Mouse (Mus musculus): Measurements from ENCODE around the gene Enox1. TPM values are rescaled to one million over a fixed set of nuclear protein-coding genes. Genes with fewer than 3 reads are reported as not detected.

Gene Enox1
- polyA plus RNA-seq, 1 experiment from 2014 or later = 2.5 TPM

DNA sequence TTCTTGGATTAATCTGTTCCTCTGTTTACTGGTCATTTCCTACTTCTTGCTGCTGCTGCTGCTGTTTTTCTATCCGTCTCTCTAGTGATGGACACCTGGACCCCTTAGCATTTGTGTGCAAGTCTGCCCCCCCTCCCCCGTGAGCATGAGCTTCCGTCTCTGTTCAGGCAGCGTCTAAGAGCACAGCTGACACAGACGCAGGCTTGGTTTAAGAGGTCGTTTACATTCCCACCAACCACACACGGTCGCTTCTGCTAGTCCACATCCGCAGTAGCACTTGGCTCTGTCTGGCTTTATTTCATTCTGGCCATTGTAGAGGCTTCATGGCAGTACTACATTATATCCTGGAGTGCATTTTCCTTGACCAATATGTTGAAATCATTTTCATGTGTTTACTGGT is 301.7 kb downstream of the Enox1 start:
- H3K4me3 ChIP-seq = no peak overlapping the region
- H3K27me3 ChIP-seq (replicated peaks) = no peaks in the 10 kb centered on the region
- no peaks in the 10 kb centered on the region for H3K36me3 ChIP-seq
- WGBS = 22% methylated on average over 9 of the region's 9 CpGs
- H3K9me3 ChIP-seq = no peaks in the 10 kb centered on the region
- H3K4me2 ChIP-seq = peak overlapping the region; percentile 37; the same call in 1 of the 2 replicates
- peaks cover 25% of the 10 kb centered on the region for H3K4me1 ChIP-seq
- H3K9ac ChIP-seq = 0 out of 2 replicates have a peak overlapping the region, but pooled peaks have one; percentile 29
- no peak overlapping the region for H3K27ac ChIP-seq (replicated peaks)
- no peak for ATAC-seq (ENCODE audit: extremely low read depth, insufficient number of reproducible peaks, low FRiP score, low TSS enrichment)

DNA sequence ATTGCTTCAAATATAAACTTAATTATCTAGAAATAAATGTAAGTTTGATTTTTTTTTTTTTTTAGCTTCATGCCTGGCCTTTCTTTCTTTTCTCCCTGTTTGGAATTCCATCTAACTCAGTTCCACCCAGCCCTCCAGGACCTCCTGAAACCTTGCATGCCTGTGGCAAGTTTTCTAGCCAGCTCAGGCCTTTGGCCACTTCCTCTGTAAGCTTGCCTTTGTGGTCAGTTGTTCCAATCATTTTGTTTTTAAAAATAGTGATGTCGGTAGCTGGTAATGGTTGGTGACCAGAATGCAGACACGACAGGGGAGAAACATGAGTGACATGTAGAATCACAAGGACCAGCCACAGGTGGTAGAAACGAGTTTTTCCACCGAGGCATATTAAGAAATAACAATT is 307.4 kb downstream of the Enox1 start:
- no peaks in the 10 kb centered on the region for H3K27me3 ChIP-seq (replicated peaks)
- H3K9me3 ChIP-seq = no peaks in the 10 kb centered on the region
- H3K4me2 ChIP-seq = no peak overlapping the region
- no peaks in the 10 kb centered on the region for H3K36me3 ChIP-seq
- no peak overlapping the region for H3K27ac ChIP-seq (replicated peaks)
- 76% methylated on average over 4 of the region's 4 CpGs for WGBS
- no peak overlapping the region for H3K4me3 ChIP-seq
- H3K4me1 ChIP-seq = peaks cover 20% of the 10 kb centered on the region
- ATAC-seq (ENCODE audit: extremely low read depth, insufficient number of reproducible peaks, low FRiP score, low TSS enrichment) = no peak
- H3K9ac ChIP-seq = no peak overlapping the region

DNA sequence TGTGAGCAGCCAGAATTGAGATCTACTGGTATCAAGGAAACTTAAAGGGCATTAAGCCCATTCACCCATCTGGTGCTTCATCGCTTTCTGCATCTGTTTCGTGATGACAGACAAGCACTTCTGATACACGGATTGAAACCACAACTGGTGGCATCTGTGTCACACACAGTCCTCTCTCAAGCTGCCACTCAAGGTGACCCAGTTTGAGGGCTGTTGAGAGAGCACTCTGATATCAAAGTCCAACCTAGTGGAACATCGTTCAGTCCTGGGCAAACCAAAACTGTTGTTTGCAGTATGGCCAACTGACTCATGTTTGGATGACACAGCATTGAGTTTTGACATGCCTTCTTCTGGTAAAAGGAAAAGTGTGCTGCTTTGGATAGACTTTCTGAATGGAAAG is 308.2 kb downstream of the Enox1 start:
- WGBS = 37% methylated on average over 4 of the region's 4 CpGs
- H3K4me1 ChIP-seq = peaks cover 20% of the 10 kb centered on the region
- no peaks in the 10 kb centered on the region for H3K27me3 ChIP-seq (replicated peaks)
- no peak overlapping the region for H3K9ac ChIP-seq
- peak overlapping the region; percentile 23; the same call in 1 of the 2 replicates for H3K4me2 ChIP-seq
- peak overlapping the region; percentile 55 for H3K27ac ChIP-seq (replicated peaks)
- no peaks in the 10 kb centered on the region for H3K36me3 ChIP-seq
- ATAC-seq (ENCODE audit: extremely low read depth, insufficient number of reproducible peaks, low FRiP score, low TSS enrichment) = no peak
- no peak overlapping the region for H3K4me3 ChIP-seq
- H3K9me3 ChIP-seq = no peaks in the 10 kb centered on the region

DNA sequence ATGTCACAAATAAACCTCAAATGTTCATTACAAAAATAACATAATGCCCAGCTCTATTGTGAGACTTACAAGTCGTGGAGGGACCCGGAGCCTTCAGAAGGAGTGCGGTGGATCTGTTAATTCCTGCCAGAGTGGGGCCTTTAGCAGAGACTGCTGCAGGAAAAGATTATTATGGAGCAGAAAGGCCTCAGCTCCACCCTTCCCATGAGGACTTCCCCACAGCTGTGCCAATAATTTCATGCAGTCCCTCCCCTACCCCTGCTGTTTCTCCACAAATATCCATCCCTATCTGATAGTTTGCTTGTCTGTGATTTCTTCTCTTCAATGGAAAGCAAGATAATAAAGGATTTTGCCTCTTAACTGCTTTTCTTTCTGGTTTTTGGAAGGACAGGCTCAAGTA is 314.0 kb downstream of the Enox1 start:
- Histone ChIP-seq H3K4me3 (no peak overlapping the region), H3K27me3 (replicated peaks) (no peaks in the 10 kb centered on the region), H3K9ac (no peak overlapping the region), H3K9me3 (no peaks in the 10 kb centered on the region), H3K4me1 (peaks cover 18% of the 10 kb centered on the region), H3K27ac (replicated peaks) (no peak overlapping the region), H3K4me2 (no peak overlapping the region), H3K36me3 (no peaks in the 10 kb centered on the region)
- ATAC-seq (ENCODE audit: extremely low read depth, insufficient number of reproducible peaks, low FRiP score, low TSS enrichment) = no peak
- 74% methylated on average over 3 of the region's 3 CpGs for WGBS

DNA sequence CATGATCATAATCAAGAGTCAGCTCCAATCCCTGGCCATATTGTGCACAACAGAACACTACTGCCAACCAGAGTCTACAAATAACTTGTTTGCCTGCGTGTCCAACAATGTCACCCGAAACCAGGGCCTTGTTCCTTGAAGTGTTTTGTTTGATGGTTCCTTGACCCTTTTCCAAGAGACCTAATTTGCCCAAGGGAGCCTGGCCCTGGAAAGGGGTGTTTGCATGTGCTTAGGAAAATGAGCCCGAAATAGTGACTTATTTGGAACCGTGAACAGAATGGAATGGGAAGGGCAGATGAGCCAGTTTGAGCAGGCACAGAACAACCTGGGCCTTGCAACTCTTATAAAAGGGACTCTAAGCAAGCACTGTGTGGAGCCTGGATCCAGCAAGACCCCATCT is 316.9 kb downstream of the Enox1 start:
- WGBS = 80% methylated on average over 4 of the region's 4 CpGs
- peaks cover 15% of the 10 kb centered on the region for H3K4me1 ChIP-seq
- H3K4me2 ChIP-seq = no peak overlapping the region
- no peaks in the 10 kb centered on the region for H3K36me3 ChIP-seq
- H3K9me3 ChIP-seq = no peaks in the 10 kb centered on the region
- no peak overlapping the region; the same call in 1 of the 2 replicates for H3K27ac ChIP-seq (replicated peaks)
- no peak overlapping the region for H3K4me3 ChIP-seq
- no peak for ATAC-seq (ENCODE audit: extremely low read depth, insufficient number of reproducible peaks, low FRiP score, low TSS enrichment)
- H3K27me3 ChIP-seq (replicated peaks) = no peaks in the 10 kb centered on the region
- no peak overlapping the region for H3K9ac ChIP-seq

DNA sequence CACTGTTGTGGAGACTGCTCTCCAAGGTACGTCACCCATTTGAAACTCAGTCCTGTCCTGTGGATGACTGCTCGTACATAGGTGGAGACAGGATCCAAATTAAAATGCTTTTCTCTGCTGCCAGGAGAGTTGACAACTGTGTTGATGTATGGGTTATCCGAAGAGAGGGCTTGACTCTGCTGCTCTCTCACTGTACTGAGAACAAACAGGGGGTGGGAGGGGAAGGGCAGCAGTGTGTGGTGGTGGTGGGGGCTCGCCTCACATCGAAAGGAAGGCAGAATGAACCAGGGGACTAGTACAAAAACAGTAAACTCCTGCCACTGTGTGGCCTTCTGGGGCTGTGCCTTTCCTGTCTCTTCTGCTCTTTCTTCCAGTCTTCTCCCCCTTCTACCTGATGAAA is 317.5 kb downstream of the Enox1 start:
- WGBS = 21% methylated on average over 5 of the region's 5 CpGs

DNA sequence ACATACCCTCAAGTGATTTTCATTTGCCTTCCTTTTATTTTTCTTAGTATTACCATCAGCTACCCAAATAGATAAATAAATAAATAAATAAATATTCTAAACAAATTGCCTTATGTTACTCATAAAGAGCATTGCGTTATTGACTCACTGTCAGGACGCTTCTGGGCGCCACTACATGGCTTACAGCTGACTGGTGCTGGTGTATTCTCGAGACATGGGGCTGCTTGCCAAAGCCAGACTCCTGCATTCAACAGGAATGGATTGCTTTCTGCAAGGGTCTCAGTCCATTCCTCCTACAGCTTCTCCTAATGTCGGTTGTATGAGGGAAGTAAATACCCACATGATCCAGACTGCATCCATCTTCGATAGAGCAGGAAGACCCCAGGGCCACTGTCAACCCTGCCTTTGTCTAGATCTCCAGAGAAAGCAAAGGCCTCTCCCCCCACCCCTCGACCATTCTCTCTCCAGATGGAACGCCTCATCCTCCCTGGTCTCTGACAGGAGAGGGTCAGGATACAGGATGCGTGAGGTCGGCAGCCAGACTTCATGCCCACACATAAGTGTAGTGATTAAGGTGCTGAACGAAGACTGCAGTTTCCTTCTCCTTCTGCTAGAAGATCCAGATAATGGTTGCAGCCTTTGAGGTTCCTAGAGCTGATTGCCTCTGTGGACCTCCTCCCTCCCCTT is 318.7 kb downstream of the Enox1 start:
- ATAC-seq (ENCODE audit: extremely low read depth, insufficient number of reproducible peaks, low FRiP score, low TSS enrichment) = no peak
- Histone ChIP-seq H3K27ac (replicated peaks) (no peak overlapping the region), H3K4me1 (peaks cover 15% of the 10 kb centered on the region), H3K9ac (no peak overlapping the region), H3K9me3 (no peaks in the 10 kb centered on the region), H3K36me3 (no peaks in the 10 kb centered on the region), H3K4me2 (no peak overlapping the region), H3K27me3 (replicated peaks) (no peaks in the 10 kb centered on the region), H3K4me3 (no peak overlapping the region)
- WGBS = 52% methylated on average over 11 of the region's 11 CpGs

More for the DNA sequence above, 317.5 kb downstream of the Enox1 start:
- no peak for ATAC-seq (ENCODE audit: extremely low read depth, insufficient number of reproducible peaks, low FRiP score, low TSS enrichment)
- peaks cover 15% of the 10 kb centered on the region for H3K4me1 ChIP-seq
- H3K36me3 ChIP-seq = no peaks in the 10 kb centered on the region
- no peaks in the 10 kb centered on the region for H3K27me3 ChIP-seq (replicated peaks)
- H3K4me2 ChIP-seq = no peak overlapping the region; the same call in 1 of the 2 replicates
- H3K9ac ChIP-seq = no peak overlapping the region
- no peak overlapping the region; the same call in 1 of the 2 replicates for H3K27ac ChIP-seq (replicated peaks)
- no peaks in the 10 kb centered on the region for H3K9me3 ChIP-seq
- H3K4me3 ChIP-seq = no peak overlapping the region

DNA sequence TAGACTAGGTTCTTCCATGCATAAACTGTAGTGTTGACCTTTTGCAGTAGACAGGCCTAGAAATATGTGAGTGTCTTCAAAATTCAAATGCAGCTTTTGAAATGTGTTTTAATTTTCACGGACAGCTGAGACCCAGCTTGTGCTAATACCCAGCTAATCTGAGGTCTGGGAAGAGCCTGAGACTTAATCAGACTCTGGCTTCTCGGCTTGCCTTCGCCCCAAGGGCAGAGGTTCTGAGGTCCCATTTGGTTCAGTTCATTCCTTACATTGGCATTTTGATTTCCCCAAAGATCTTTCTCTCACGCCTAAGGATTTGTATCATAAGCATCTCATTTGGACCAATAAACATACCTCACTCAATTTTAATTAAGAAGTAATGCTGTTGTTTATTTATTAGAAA is 321.1 kb downstream of the Enox1 start:
- WGBS = 78% methylated on average over 4 of the region's 4 CpGs
- no peak for ATAC-seq (ENCODE audit: extremely low read depth, insufficient number of reproducible peaks, low FRiP score, low TSS enrichment)
- H3K27me3 ChIP-seq (replicated peaks) = no peaks in the 10 kb centered on the region
- no peak overlapping the region for H3K4me2 ChIP-seq
- no peak overlapping the region for H3K9ac ChIP-seq
- H3K4me3 ChIP-seq = no peak overlapping the region
- H3K9me3 ChIP-seq = no peaks in the 10 kb centered on the region
- H3K36me3 ChIP-seq = no peaks in the 10 kb centered on the region
- H3K27ac ChIP-seq (replicated peaks) = no peak overlapping the region
- peaks cover 15% of the 10 kb centered on the region for H3K4me1 ChIP-seq

DNA sequence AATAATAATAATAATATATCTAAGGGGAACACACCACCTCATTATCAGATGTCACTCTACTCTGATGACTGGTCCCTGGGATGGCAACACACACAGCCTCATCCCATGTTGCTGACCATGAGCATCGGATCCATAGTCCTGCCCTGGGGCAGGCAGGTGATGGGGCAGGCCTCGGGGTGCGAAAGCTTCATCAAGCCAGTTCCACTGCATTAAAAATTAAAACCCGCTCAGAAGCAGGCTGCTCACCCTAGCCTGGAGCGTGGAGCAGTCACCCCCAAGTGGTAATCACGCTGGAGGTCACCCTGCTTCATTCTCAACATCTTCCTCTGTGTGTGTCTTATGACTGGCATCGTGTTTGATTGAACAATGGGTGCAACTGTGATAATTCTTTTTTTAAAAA is 321.6 kb downstream of the Enox1 start:
- H3K4me1 ChIP-seq = peaks cover 15% of the 10 kb centered on the region
- no peak overlapping the region for H3K4me3 ChIP-seq
- no peaks in the 10 kb centered on the region for H3K9me3 ChIP-seq
- no peak overlapping the region for H3K27ac ChIP-seq (replicated peaks)
- 80% methylated on average over 7 of the region's 7 CpGs for WGBS
- no peaks in the 10 kb centered on the region for H3K27me3 ChIP-seq (replicated peaks)
- H3K9ac ChIP-seq = no peak overlapping the region
- no peak overlapping the region for H3K4me2 ChIP-seq
- no peak for ATAC-seq (ENCODE audit: extremely low read depth, insufficient number of reproducible peaks, low FRiP score, low TSS enrichment)
- no peaks in the 10 kb centered on the region for H3K36me3 ChIP-seq

DNA sequence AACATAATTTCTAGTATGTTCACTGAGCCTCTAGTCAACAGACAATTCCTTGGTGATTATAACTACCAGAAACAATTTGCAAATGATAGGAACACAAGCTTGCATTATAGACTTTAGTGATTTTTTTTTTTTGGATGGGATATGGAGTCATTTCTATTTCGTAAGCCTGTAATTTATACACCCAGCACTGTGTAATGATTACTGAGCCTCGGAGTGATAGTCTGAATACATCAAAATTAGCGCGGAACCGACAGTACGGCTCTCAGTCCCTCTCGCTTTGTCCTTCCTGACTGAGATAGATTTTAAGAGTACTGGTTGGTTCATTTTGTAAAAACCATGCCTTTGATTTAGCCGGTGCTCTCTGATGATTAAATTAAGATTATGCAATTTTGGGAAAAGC is 322.1 kb downstream of the Enox1 start:
- Histone ChIP-seq H3K36me3 (no peaks in the 10 kb centered on the region), H3K27me3 (replicated peaks) (no peaks in the 10 kb centered on the region), H3K4me2 (no peak overlapping the region), H3K27ac (replicated peaks) (no peak overlapping the region), H3K4me3 (no peak overlapping the region), H3K9me3 (no peaks in the 10 kb centered on the region), H3K9ac (no peak overlapping the region), H3K4me1 (peaks cover 13% of the 10 kb centered on the region)
- WGBS = 88% methylated on average over 8 of the region's 8 CpGs
- ATAC-seq (ENCODE audit: extremely low read depth, insufficient number of reproducible peaks, low FRiP score, low TSS enrichment) = no peak

DNA sequence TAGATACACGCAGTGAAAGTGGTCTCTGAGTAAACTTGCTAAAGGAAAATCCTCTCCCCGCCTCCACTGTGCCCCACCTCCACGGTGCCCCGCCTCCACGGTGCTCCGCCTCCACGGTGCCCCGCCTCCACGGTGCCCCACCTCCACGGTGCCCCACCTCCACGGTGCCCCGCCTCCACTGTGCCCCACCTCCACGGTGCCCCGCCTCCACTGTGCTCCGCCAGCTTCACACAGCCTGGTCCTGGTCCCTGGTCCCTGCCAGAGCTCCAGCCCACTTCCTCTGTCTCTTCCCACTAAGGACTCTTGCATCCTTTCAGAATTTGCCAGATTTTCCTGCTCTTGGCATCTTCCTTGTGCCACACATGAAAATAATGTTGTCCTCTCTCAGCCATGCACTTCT is 326.5 kb downstream of the Enox1 start:
- no peaks in the 10 kb centered on the region for H3K36me3 ChIP-seq
- H3K9me3 ChIP-seq = no peaks in the 10 kb centered on the region
- no peaks in the 10 kb centered on the region for H3K27me3 ChIP-seq (replicated peaks)
- no peak overlapping the region for H3K4me2 ChIP-seq
- H3K27ac ChIP-seq (replicated peaks) = no peak overlapping the region
- no peak overlapping the region for H3K9ac ChIP-seq
- H3K4me1 ChIP-seq = peaks cover 12% of the 10 kb centered on the region
- WGBS = 36% methylated on average over 15 of the region's 15 CpGs
- ATAC-seq (ENCODE audit: extremely low read depth, insufficient number of reproducible peaks, low FRiP score, low TSS enrichment) = no peak
- H3K4me3 ChIP-seq = no peak overlapping the region

DNA sequence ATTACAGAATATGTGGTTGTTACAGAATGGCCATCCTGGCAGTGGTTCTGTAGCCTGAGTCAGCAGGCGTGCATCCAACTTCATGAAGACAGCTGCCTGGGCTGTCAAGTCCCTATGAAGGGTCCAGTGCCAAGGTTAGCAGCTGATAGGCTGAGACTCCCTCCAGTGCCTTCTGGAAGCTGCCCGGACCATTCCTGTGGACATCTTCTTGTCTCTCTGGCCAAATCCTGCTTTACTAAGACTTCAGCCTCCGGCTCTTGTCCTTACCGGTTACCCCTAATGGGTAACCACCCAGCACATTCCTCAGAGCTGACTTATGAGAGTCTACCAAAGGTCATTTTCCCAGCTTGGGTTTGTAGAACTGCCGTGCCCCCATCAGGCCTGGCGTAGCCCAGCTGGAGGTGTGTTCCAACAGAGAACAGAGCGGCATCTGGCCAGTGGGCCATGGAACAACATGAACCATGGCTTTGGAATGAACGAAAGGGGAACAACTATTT is 328.4 kb downstream of the Enox1 start:
- no peaks in the 10 kb centered on the region for H3K27me3 ChIP-seq (replicated peaks)
- no peak overlapping the region for H3K27ac ChIP-seq (replicated peaks)
- H3K4me3 ChIP-seq = no peak overlapping the region
- no peak overlapping the region for H3K9ac ChIP-seq
- peaks cover 12% of the 10 kb centered on the region for H3K4me1 ChIP-seq
- H3K9me3 ChIP-seq = no peaks in the 10 kb centered on the region
- H3K4me2 ChIP-seq = no peak overlapping the region
- WGBS = 62% methylated on average over 8 of the region's 8 CpGs
- H3K36me3 ChIP-seq = no peaks in the 10 kb centered on the region
- no peak for ATAC-seq (ENCODE audit: extremely low read depth, insufficient number of reproducible peaks, low FRiP score, low TSS enrichment)
